Mouse (Mus musculus) embryonic facial prominence, embryonic 15.5 days (tissue): ENCODE measurements around the gene Wls. TPM values are rescaled to one million over a fixed set of nuclear protein-coding genes. Genes with fewer than 3 reads are reported as not detected.

Source experiments
- polyA plus RNA-seq: library from polyadenylated mRNA; unstranded; fragments of >200 nt; fragmentation: Nextera tagmentation; extraction: Ambion mirVana; gene quantifications from 2 replicates; pipeline ENCODE4 v1.2.1, GENCODE M21; 2015

The Wls gene
- polyA plus RNA-seq, 1 experiment from 2014 or later: 168 TPM

Other genes with a start within 250 kb of the Wls start
- gene Rpe65, start 240.5 kb upstream of the Wls start, polyA plus RNA-seq: not detected in 2 replicates